Mouse (Mus musculus): Measurements from ENCODE around the gene Naxd.

GRCm38 (mm10) chr8:11452974-11453373, 44.3 kb upstream of the Naxd start:
- TF ChIP-seq EP300 (IDR thresholded peaks at IDR 0.05; ENCODE audit: low read depth in 1 of 2, low read length in 2 of 2) (0 out of 4 replicates have a peak, but pooled peaks of 1 of the 2 experiments have one; percentile 21), MEF2A (IDR thresholded peaks at IDR 0.05; ENCODE audit: extremely low read depth, insufficient replicate concordance, low read depth, low read length, poor library complexity, severe bottlenecking) (no peak), BHLHE40 (IDR thresholded peaks at IDR 0.05; ENCODE audit: borderline replicate concordance, low read depth, low read length) (no peak), CTCF (IDR thresholded peaks at IDR 0.05 in 2 of 3, conservative IDR thresholded peaks at IDR 0.05 in 1 of 3; ENCODE audit: control insufficient read depth in 1 of 3, insufficient read depth in 1 of 3, low read depth in 2 of 3, low read length in 3 of 3, poor library complexity in 1 of 3, severe bottlenecking in 1 of 3) (no peak), USF1 (IDR thresholded peaks at IDR 0.05; ENCODE audit: low read depth, low read length) (no peak), POLR2A (IDR thresholded peaks at IDR 0.05; ENCODE audit: control insufficient read depth in 1 of 2, insufficient read depth in 1 of 2, low read depth in 1 of 2, low read length in 2 of 2, poor library complexity in 1 of 2) (no peak)

Data from MEL (cell line).